Mouse (Mus musculus) heart, postnatal 0 days (tissue): Measurements from ENCODE around the gene Sirt3.

Experiments used
- CTCF ChIP-seq: IDR thresholded peaks from 2 replicates; pipeline ENCODE4 v1.5.1; 2016; ENCODE audit warnings: antibody characterized with exemption, control low read depth, low read depth
- EP300 ChIP-seq: IDR thresholded peaks from 2 replicates; pipeline ENCODE4 v1.6.1; 2016; ENCODE audit warnings: antibody characterized with exemption, low read depth

DNA sequence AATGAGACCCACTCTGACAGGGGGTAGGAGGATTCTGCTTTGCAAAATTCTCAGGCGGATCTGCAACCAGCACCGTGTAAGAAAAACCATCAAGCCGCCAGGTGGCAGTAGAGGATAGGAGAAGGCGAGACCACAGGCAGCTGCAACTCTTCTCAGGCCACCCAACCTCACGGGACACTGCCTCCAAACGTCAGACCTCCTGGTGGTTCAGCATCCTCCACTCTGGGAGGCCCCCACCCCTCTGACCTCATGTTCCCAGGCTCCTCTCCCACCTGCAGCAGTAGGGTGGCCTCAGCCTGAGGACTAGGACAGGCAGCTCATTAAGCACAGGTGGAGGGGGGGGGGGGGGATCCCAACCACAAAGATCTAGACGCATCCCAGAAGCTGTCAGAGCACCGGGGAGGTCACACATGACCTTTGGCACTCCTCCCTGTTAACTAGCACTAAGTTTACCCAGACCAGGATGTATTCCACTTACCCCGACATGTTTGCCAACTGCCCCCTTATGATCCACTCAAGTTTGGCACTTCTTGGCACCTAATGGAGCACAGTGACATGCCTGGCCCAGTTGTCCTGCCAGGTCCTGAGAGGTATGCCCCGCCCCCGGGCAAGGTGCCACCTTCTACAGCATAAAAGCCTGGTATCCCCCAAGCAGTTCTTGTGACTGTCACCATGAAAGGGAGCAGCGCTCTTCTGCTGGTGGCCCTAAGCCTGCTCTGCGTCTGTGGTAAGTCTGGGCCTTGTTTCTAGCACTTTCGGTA is 37.0 kb downstream of the Sirt3 start, which contains the start of gene Scgb1c1:
- no peak; the same call in 1 of the 2 replicates for TF ChIP-seq EP300
- peak; percentile 87 for TF ChIP-seq CTCF
